Mouse (Mus musculus) heart, embryonic 11.5 days (tissue): Measurements from ENCODE around the gene Tnfrsf11a. TPM values are rescaled to one million over a fixed set of nuclear protein-coding genes. Genes with fewer than 3 reads are reported as not detected.
"Not testable (repeated sequence)": the region's sequence is repeated elsewhere in the genome, so short reads cannot be mapped to it uniquely, and the experiment has no call there.

Source experiments
- ATAC-seq: fragments of 200-750 bp; cut with Nextera tagmentation; replicated peaks from 2 replicates; pipeline ENCODE4 v1.8.0; 2017; ENCODE audit warnings: moderate library complexity; ENCODE audit not compliant: insufficient number of reproducible peaks, low FRiP score, low TSS enrichment
- H3K27ac ChIP-seq: fragments of 300-500 bp; sonication (generic); 2 replicates; pipeline ENCODE4 v1.5.1; 2014; ENCODE audit warnings: mild to moderate bottlenecking, low read depth, low read length
- H3K27me3 ChIP-seq: fragments of 300-500 bp; sonication (generic); 2 replicates; pipeline ENCODE4 v1.6.1; 2014; ENCODE audit warnings: mild to moderate bottlenecking, low read length, mixed read lengths; ENCODE audit not compliant: control insufficient read depth, insufficient read depth
- H3K36me3 ChIP-seq: fragments of 300-500 bp; sonication (generic); 2 replicates; pipeline ENCODE4 v1.6.1; 2014; ENCODE audit warnings: mild to moderate bottlenecking, low read length, moderate library complexity, mixed read lengths; ENCODE audit not compliant: control insufficient read depth, insufficient read depth
- H3K4me1 ChIP-seq: fragments of 300-500 bp; sonication (generic); 2 replicates; pipeline ENCODE4 v1.6.1; 2014; ENCODE audit warnings: low read length; ENCODE audit not compliant: control insufficient read depth, insufficient read depth
- H3K4me2 ChIP-seq: fragments of 300-500 bp; sonication (generic); 2 replicates; pipeline ENCODE4 v1.6.1; 2014; ENCODE audit warnings: mild to moderate bottlenecking, moderate library complexity
- H3K4me3 ChIP-seq: fragments of 300-500 bp; sonication (generic); 2 replicates; pipeline ENCODE4 v1.5.1; 2014; ENCODE audit warnings: low read depth, low read length
- H3K9ac ChIP-seq: fragments of 300-500 bp; sonication (generic); 2 replicates; pipeline ENCODE4 v1.6.1; 2014; ENCODE audit warnings: mild to moderate bottlenecking, low read depth, low read length, moderate library complexity
- H3K9me3 ChIP-seq: fragments of 300-500 bp; sonication (generic); replicated peaks from 2 replicates; pipeline ENCODE4 v1.6.1; 2016; ENCODE audit warnings: low read length; ENCODE audit not compliant: control insufficient read depth
- WGBS: fragments of 180-500 bp; shearing (Covaris S2); extraction: QIAGEN DNeasy Blood & Tissue Kit; methylation state at CpG from one replicate; pipeline ENCODE4 v1.1.7; 2014; ENCODE audit not compliant: insufficient replicate concordance; 5-methylcytosine and 5-hydroxymethylcytosine counted together
- polyA plus RNA-seq: library from polyadenylated mRNA; unstranded; fragments of >200 nt; fragmentation: Nextera tagmentation; extraction: Ambion mirVana; gene quantifications from 2 replicates; pipeline ENCODE4 v1.2.1, GENCODE M21; 2014

Tnfrsf11a gene
- polyA plus RNA-seq, 1 experiment from 2014 or later = 0.16 TPM

GRCm38 (mm10) chr1:105800570-105800969, 20.1 kb downstream of the Tnfrsf11a start:
- Histone ChIP-seq H3K4me2 (no peak overlapping the region), H3K9me3 (no peaks in the 10 kb centered on the region), H3K27me3 (no peaks in the 10 kb centered on the region), H3K27ac (no peak overlapping the region), H3K36me3 (no peaks in the 10 kb centered on the region), H3K4me1 (no peaks in the 10 kb centered on the region), H3K4me3 (no peak overlapping the region), H3K9ac (no peak overlapping the region)
- no peak for ATAC-seq
- 66% methylated on average over 6 of the region's 6 CpGs for WGBS

- Histone ChIP-seq H3K27me3 (no peaks in the 10 kb centered on the region), H3K4me1 (no peaks in the 10 kb centered on the region), H3K4me2 (no peak overlapping the region), H3K36me3 (no peaks in the 10 kb centered on the region), H3K9me3 (no peaks in the 10 kb centered on the region), H3K4me3 (no peak overlapping the region), H3K27ac (no peak overlapping the region), H3K9ac (no peak overlapping the region)
- no peak for ATAC-seq
These were observed 20.7 kb downstream of the Tnfrsf11a start for GRCm38 (mm10) chr1:105801252-105801651.

GRCm38 (mm10) chr1:105802941-105803340, 22.4 kb downstream of the Tnfrsf11a start:
- no peak for ATAC-seq
- no peak overlapping the region for H3K4me2 ChIP-seq
- no peaks in the 10 kb centered on the region for H3K36me3 ChIP-seq
- no peaks in the 10 kb centered on the region for H3K4me1 ChIP-seq
- H3K27me3 ChIP-seq = no peaks in the 10 kb centered on the region
- no peak overlapping the region for H3K4me3 ChIP-seq
- no peak overlapping the region for H3K27ac ChIP-seq
- WGBS = 37% methylated on average over 6 of the region's 6 CpGs
- no peaks in the 10 kb centered on the region for H3K9me3 ChIP-seq
- no peak overlapping the region for H3K9ac ChIP-seq

GRCm38 (mm10) chr1:105804285-105804684, 23.8 kb downstream of the Tnfrsf11a start:
- no peak overlapping the region for H3K9ac ChIP-seq
- no peak for ATAC-seq
- no peaks in the 10 kb centered on the region for H3K4me1 ChIP-seq
- no peaks in the 10 kb centered on the region for H3K9me3 ChIP-seq
- WGBS = 33% methylated on average over 3 of the region's 3 CpGs
- H3K4me3 ChIP-seq = no peak overlapping the region
- no peaks in the 10 kb centered on the region for H3K36me3 ChIP-seq
- H3K27me3 ChIP-seq = no peaks in the 10 kb centered on the region
- no peak overlapping the region for H3K27ac ChIP-seq
- no peak overlapping the region for H3K4me2 ChIP-seq

GRCm38 (mm10) chr1:105805565-105805964, 25.0 kb downstream of the Tnfrsf11a start:
- ATAC-seq = 0 out of 2 replicates have a peak, but pooled peaks have one; percentile 22
- H3K9me3 ChIP-seq = no peaks in the 10 kb centered on the region

GRCm38 (mm10) chr1:105807028-105807722, 26.7 kb downstream of the Tnfrsf11a start:
- Histone ChIP-seq H3K9me3 (no peaks in the 10 kb centered on the region), H3K4me1 (no peaks in the 10 kb centered on the region), H3K4me3 (no peak overlapping the region), H3K9ac (no peak overlapping the region), H3K27ac (no peak overlapping the region), H3K36me3 (no peaks in the 10 kb centered on the region), H3K27me3 (no peaks in the 10 kb centered on the region), H3K4me2 (no peak overlapping the region)
- no peak for ATAC-seq
- 88% methylated on average over 10 of the region's 10 CpGs for WGBS

More at GRCm38 (mm10) chr1:105805565-105805964, 25.0 kb downstream of the Tnfrsf11a start:
- no peaks in the 10 kb centered on the region for H3K27me3 ChIP-seq
- H3K4me2 ChIP-seq = no peak overlapping the region
- no peak overlapping the region for H3K4me3 ChIP-seq
- H3K27ac ChIP-seq = no peak overlapping the region
- H3K9ac ChIP-seq = no peak overlapping the region
- no peaks in the 10 kb centered on the region for H3K36me3 ChIP-seq
- H3K4me1 ChIP-seq = no peaks in the 10 kb centered on the region
- 82% methylated on average over 4 of the region's 4 CpGs for WGBS

GRCm38 (mm10) chr1:105812027-105812426, 31.5 kb downstream of the Tnfrsf11a start:
- not testable (repeated sequence) for H3K4me2 ChIP-seq, H3K36me3 ChIP-seq, H3K27ac ChIP-seq, ATAC-seq, H3K4me3 ChIP-seq, H3K4me1 ChIP-seq, H3K9me3 ChIP-seq, H3K27me3 ChIP-seq, H3K9ac ChIP-seq

- no peak overlapping the region for H3K9ac ChIP-seq
- H3K9me3 ChIP-seq = no peaks in the 10 kb centered on the region
- no peaks in the 10 kb centered on the region for H3K27me3 ChIP-seq
- no peak overlapping the region for H3K27ac ChIP-seq
- H3K4me1 ChIP-seq = no peaks in the 10 kb centered on the region; the same call in 1 of the 2 replicates
- H3K4me2 ChIP-seq = no peak overlapping the region
- ATAC-seq = no peak
- WGBS = 75% methylated on average over 20 of the region's 20 CpGs
- no peaks in the 10 kb centered on the region for H3K36me3 ChIP-seq
- H3K4me3 ChIP-seq = no peak overlapping the region
These were observed 32.6 kb downstream of the Tnfrsf11a start for GRCm38 (mm10) chr1:105812960-105813708.

- no peak for ATAC-seq
These were observed 33.2 kb downstream of the Tnfrsf11a start for GRCm38 (mm10) chr1:105813709-105814061.

More at GRCm38 (mm10) chr1:105813709-105814061, 33.2 kb downstream of the Tnfrsf11a start:
- WGBS = 71% methylated on average over 11 of the region's 11 CpGs
- no peak overlapping the region for H3K9ac ChIP-seq
- no peaks in the 10 kb centered on the region; the same call in 1 of the 2 replicates for H3K4me1 ChIP-seq
- H3K9me3 ChIP-seq = no peaks in the 10 kb centered on the region
- H3K4me3 ChIP-seq = no peak overlapping the region
- H3K27me3 ChIP-seq = no peaks in the 10 kb centered on the region
- no peak overlapping the region for H3K27ac ChIP-seq
- no peak overlapping the region for H3K4me2 ChIP-seq
- H3K36me3 ChIP-seq = no peaks in the 10 kb centered on the region
